Mouse (Mus musculus) olfactory bulb, adult 2 months (tissue): ENCODE results near the gene Mrps35.

ENCODE experiments used
- CTCF ChIP-seq: fragments of 200-500 bp; IDR thresholded peaks from 2 replicates; pipeline ENCODE4 v1.5.1; 2012; ENCODE audit warnings: low read depth, mild to moderate bottlenecking, low read length, moderate library complexity; ENCODE audit not compliant: insufficient read depth
- POLR2A ChIP-seq: fragments of 200-500 bp; IDR thresholded peaks from 2 replicates; pipeline ENCODE4 v1.6.1; 2012; ENCODE audit warnings: mild to moderate bottlenecking, low read depth, low read length, moderate library complexity; ENCODE audit not compliant: insufficient read depth

DNA sequence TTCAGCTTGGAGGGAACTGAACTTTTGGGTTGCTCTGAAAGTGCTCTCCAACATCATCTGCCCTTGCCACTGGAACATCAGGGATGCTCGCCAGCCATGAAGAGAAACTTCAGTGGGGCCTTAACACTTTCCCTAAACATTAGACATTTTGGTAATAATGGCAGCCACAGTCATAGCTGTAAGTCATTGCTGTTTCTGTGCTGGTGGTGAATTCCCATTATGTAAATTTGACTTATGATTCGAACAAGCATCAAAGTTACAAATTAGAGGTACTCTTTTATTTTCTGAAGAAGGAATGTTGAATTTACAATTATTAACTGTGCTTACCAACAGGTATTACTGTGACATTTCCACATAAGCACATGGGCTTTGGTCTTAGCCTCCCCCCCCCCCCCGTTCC lies 75.6 kb downstream of the Mrps35 start:
- TF ChIP-seq CTCF (no peak), POLR2A (no peak)
